Mouse (Mus musculus) cerebellum, adult 2 months (tissue): Measurements from ENCODE around the gene Id1. TPM values are rescaled to one million over a fixed set of nuclear protein-coding genes. Genes with fewer than 3 reads are reported as not detected.

Experiments
- DNase-seq, 2 experiments: peaks; one replicate each; pipeline ENCODE4 v3.0.0; 2021
- H3K27ac ChIP-seq: fragments of 200-500 bp; 2 replicates; pipeline ENCODE4 v1.5.1; 2012; ENCODE audit warnings: low read length, control low read depth, inconsistent platforms; ENCODE audit not compliant: insufficient read depth
- H3K27me3 ChIP-seq: fragments of 200-500 bp; 2 replicates; pipeline ENCODE4 v1.6.1; 2012; ENCODE audit warnings: inconsistent platforms, mild to moderate bottlenecking, low read length, moderate library complexity; ENCODE audit not compliant: control insufficient read depth, insufficient read depth
- H3K4me1 ChIP-seq: fragments of 200-500 bp; 2 replicates; pipeline ENCODE4 v1.6.1; 2011; ENCODE audit warnings: low read length; ENCODE audit not compliant: control insufficient read depth, insufficient read depth
- H3K4me3 ChIP-seq: fragments of 200-500 bp; replicated peaks from 2 replicates; pipeline ENCODE3; 2011; ENCODE audit warnings: mild to moderate bottlenecking, low read depth, low read length, control low read depth; ENCODE audit not compliant: insufficient read depth
- CTCF ChIP-seq: fragments of 200-500 bp; IDR thresholded peaks from 2 replicates; pipeline ENCODE4 v1.5.1; 2011; ENCODE audit warnings: low read depth, mild to moderate bottlenecking, control low read depth, low read length, moderate library complexity, borderline replicate concordance; ENCODE audit not compliant: insufficient read depth
- POLR2A ChIP-seq: fragments of 200-500 bp; IDR thresholded peaks from 2 replicates; pipeline ENCODE4 v1.6.1; 2011; ENCODE audit warnings: low read length, control low read depth, borderline replicate concordance; ENCODE audit not compliant: insufficient read depth
- WGBS: fragments of 180-500 bp; shearing (Covaris S2); methylation state at CpG from one replicate; pipeline ENCODE4 v1.1.7; 2018; 5-methylcytosine and 5-hydroxymethylcytosine counted together
- polyA plus RNA-seq: library from polyadenylated mRNA; depleted of rRNA; stranded (reverse); fragments of >200 nt; gene quantifications from 2 replicates; pipeline ENCODE4 v1.2.3, GENCODE M21; 2012

Id1 gene
- polyA plus RNA-seq, 1 experiment, result 68.7 TPM

DNA sequence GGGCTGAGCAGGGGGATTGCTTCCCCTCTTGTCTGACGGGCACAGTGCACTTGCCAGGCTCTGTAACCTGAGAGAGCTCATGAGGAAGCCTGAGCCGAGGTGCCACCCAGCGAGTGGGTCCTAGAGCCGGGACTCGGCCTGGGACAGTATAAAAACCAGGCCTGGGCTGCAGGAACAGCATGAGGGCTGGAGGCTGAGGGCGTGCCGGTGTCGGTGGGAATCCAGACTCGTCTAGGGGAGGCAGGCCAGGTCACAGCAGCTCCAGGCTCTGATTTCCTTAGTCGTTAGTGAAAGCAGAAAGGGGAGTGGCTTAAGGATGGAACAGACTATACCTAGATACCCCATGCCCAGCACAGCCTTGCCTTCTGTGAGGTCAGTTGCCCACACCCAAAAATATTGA lies 40.0 kb upstream of the Id1 start:
- TF ChIP-seq POLR2A (no peak), CTCF (no peak)
- DNase-seq, result no peak
- Histone ChIP-seq H3K27ac (no peak overlapping the region), H3K27me3 (no peaks in the 10 kb centered on the region), H3K4me1 (peaks cover 28% of the 10 kb centered on the region), H3K4me3 (no peak overlapping the region)
- WGBS, result 71% methylated on average over 10 of the region's 10 CpGs

DNA sequence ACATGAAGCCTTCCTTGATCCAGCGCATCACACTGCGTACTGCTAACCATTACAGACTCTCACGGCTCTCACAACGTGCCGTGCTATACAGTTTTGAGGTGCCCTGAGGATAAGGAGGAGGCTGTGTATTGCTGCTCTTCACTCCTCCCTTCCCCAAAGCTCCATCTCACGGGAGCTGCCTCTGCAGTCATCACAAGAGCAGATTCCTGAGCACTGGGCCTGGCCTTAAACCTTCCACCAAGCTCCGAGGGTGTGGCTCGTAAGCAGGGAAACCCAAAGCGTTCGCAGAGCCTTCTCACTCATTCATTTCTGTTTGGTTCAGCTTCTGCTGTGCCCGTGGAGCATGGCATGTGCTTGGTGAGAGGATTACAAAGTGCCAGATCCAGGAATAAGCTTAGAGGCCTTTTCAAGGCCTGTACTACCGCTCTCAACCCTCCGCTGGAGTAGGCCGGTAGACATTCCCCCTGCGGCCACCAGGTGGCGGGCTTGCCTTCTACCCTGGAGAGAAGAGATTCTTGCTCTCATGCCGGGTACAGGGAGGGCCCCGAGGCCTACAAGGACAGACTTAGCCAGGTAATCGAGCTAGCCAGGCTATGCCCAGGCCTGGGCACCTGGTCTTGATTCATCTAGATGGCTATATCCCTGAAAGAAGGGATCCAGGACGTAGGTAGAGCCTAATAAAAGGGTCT lies 39.4 kb upstream of the Id1 start:
- WGBS, result 37% methylated on average over 20 of the region's 20 CpGs
- H3K27ac ChIP-seq, result peak overlapping the region; percentile 90
- H3K27me3 ChIP-seq, result no peaks in the 10 kb centered on the region
- H3K4me1 ChIP-seq, result peaks cover 29% of the 10 kb centered on the region
- TF ChIP-seq CTCF (peak; percentile 96), POLR2A (no peak)
- peak; percentile 90 to 96 for DNase-seq
- H3K4me3 ChIP-seq, result peak overlapping the region; percentile 0

DNA sequence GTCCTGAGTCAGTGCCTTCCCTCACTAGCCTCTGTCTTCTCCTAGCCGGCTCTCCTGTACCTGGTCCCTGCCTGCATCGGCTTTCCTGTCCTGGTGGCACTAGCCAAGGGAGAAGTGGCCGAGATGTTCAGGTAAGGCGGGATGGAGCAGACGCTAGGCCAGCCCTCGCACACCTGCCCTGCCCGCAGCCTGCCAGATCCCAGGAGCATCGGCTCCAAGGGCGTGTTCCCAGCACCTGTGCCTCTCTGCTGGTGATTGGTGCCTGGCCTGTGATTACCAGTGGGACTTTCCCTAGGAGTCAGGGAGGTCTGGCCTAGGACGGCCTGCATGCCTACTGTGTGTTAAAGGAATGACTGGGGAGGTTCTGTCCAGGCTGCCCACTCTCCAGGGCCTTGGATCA lies 35.9 kb upstream of the Id1 start:
- DNase-seq, result peak; percentile 55 to 56
- Histone ChIP-seq H3K27ac (peak overlapping the region; percentile 61; the same call in 1 of the 2 replicates), H3K27me3 (no peaks in the 10 kb centered on the region), H3K4me3 (no peak overlapping the region), H3K4me1 (peaks cover 50% of the 10 kb centered on the region)
- 33% methylated on average over 10 of the region's 10 CpGs for WGBS
- TF ChIP-seq CTCF (no peak), POLR2A (no peak)

DNA sequence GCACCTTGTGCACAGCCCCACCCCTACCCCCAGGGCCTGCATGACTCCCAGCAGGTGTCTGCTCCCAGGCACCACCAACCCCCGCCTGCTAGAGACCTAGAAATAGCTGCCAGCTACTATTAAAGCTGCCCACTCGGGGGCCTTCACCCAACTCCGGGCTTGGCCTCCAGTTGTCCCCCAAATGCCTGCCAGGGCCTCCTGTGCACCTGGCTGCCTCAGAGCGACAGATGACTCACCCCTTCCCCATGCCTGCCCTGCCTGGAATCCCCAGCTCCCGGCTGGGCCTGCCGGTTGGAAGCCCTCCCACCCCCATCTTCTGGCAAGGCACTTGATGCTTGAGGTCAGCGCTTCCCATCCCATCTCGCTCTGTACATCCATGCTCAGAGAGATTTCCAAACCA lies 35.3 kb upstream of the Id1 start:
- 25% methylated on average over 8 of the region's 8 CpGs for WGBS
- Histone ChIP-seq H3K4me1 (peaks cover 56% of the 10 kb centered on the region), H3K27ac (peak overlapping the region; percentile 6; the same call in 1 of the 2 replicates), H3K27me3 (no peaks in the 10 kb centered on the region), H3K4me3 (no peak overlapping the region)
- peak; percentile 64 to 77 for DNase-seq
- TF ChIP-seq POLR2A (no peak), CTCF (no peak)

DNA sequence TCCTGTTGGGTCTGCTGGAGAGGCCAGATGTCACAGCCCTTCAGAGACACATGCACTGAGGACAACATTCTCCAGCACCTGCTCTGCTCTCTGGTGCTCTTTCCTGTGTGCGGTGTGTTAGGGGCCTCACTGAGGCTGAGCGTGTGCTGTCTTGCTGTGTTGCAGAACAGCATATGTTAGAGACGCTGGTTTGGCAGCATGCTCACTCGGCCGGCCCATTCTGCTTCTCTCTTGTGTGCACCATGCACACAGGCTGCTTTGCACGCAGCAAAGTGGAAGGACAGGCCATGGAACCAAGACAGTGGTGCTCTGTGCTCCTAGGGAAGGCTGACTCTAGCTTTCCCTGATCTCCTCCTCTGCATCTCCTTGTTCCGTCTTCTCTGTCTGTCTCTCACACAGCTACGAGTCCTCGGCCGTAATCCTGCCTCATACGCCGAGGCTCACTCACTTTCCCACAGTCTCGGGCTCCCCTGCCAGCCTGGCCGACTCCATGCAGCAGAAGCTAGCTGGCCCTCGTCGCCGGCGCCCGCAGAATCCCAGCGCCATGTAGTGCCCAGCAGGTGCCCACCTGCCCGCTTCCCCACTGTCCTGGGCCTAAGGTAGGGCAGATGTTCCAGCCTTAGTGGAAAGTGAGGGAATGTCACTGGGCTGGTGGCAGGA lies 32.3 kb upstream of the Id1 start:
- Histone ChIP-seq H3K4me1 (peaks cover 68% of the 10 kb centered on the region), H3K27me3 (no peaks in the 10 kb centered on the region), H3K27ac (peak overlapping the region; percentile 65), H3K4me3 (no peak overlapping the region)
- peak; percentile 65 to 68 for DNase-seq
- TF ChIP-seq POLR2A, result no peak
- TF ChIP-seq CTCF, result no peak
- 14% methylated on average over 21 of the region's 21 CpGs for WGBS

DNA sequence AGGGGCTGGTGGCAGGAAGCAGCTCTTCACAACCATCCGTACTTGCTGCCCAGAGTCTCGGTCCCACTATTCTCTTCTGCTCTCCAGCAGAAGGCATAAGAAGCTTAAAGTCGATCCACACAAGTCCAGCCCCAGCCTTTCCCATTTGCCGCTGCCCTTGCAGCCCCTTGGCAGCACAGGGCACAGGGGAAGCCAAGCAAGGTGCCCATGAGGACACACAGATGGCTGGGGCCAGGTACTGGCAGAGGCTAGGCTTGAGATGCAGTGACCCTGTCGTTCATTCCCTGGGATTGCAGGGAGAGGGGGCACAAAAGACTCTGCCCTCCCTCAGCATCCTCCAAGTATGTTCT lies 31.8 kb upstream of the Id1 start:
- peak; percentile 24; the same call in 1 of the 2 replicates for TF ChIP-seq POLR2A
- no peak for TF ChIP-seq CTCF
- H3K4me3 ChIP-seq, result peak overlapping the region; percentile 6
- peaks cover 65% of the 10 kb centered on the region for H3K4me1 ChIP-seq
- DNase-seq, result peak in 1 of 2 experiments; percentile 78
- WGBS, result 7% methylated on average over 5 of the region's 5 CpGs
- peak overlapping the region; percentile 65 for H3K27ac ChIP-seq
- no peaks in the 10 kb centered on the region for H3K27me3 ChIP-seq

DNA sequence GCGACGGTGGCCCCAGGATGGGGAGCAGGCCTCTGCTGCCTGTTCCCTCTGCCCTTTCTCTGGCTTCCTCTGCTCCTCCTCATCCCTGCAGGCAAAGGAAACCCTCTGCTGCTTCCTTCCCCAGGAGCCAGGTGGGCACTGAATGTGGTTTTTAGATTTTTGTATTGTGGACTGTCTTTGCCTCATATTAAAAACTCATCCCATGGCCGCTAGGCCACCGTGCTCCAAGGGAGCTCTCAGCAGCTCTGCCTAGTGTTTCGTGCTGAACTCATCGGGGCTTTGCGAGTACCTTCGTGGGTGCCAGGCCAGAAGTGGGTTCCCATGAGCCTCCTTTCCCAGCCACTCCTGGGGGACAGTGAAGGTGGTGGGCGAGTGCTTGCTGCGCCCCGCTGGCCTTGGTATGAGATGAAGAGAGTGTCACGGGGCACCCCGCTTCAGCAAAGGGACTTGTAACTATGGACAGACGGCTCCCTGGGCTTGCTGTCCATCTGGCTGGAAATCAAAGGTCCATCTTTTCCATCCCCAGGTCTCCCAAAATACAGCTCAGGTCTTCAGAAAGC lies 31.2 kb upstream of the Id1 start:
- Histone ChIP-seq H3K4me1 (peaks cover 58% of the 10 kb centered on the region), H3K4me3 (peak overlapping the region; percentile 15), H3K27ac (peak overlapping the region; percentile 65), H3K27me3 (no peaks in the 10 kb centered on the region)
- TF ChIP-seq POLR2A (no peak), CTCF (no peak)
- peak; percentile 49 to 62 for DNase-seq
- WGBS, result 31% methylated on average over 14 of the region's 14 CpGs
